25 mouse cellular contexts compared by ENCODE assay signal in genomic region chr1:80652083-80652482, GRCm38 (mm10).
"Had no signal": no experiment of that assay in that cellular context is flagged by ENCODE, and none has a peak within 500 bp of the region (broad histone marks: within the 10 kb centered on the region; RNA-seq: fewer than 3 reads in every experiment).

No protein-coding gene starts in this region.

- H3K27me3 ChIP-seq: heart, embryonic 13.5 days; heart, embryonic 15.5 days; kidney, embryonic 15.5 days; limb, embryonic 12.5 days had no signal

- H3K36me3 ChIP-seq: heart, embryonic 13.5 days; heart, embryonic 15.5 days; kidney, embryonic 15.5 days; limb, embryonic 10.5 days; limb, embryonic 12.5 days had no signal

- ATAC-seq: hindbrain, postnatal 0 days; intestine, embryonic 16.5 days had no signal

- H3K9ac ChIP-seq: heart, embryonic 13.5 days; heart, embryonic 15.5 days; hindbrain, embryonic 14.5 days; kidney, embryonic 15.5 days; limb, embryonic 12.5 days had no signal

- H3K9me3 ChIP-seq: heart, embryonic 13.5 days; heart, embryonic 15.5 days; kidney, embryonic 15.5 days; limb, embryonic 10.5 days; limb, embryonic 12.5 days had no signal

- H3K27ac ChIP-seq: heart, adult 2 months; heart, embryonic 13.5 days; heart, embryonic 15.5 days; hindbrain, embryonic 14.5 days; hindbrain, postnatal 0 days; kidney, embryonic 15.5 days; kidney, postnatal 0 days; layer of hippocampus, adult 2 months; left cerebral cortex, adult 2 months; limb, embryonic 10.5 days; limb, embryonic 12.5 days had no signal

- DNase-seq: gastrocnemius, postnatal 14 days; gastrocnemius, postnatal 36 days; heart, adult 11 months; heart, adult 2 months; heart, postnatal 14 days; heart, postnatal 36 days; kidney, adult 11 months; kidney, adult 2 months; kidney, adult 9 months; kidney, postnatal 14 days; kidney, postnatal 36 days; liver had no signal

- H3K4me3 ChIP-seq: heart, adult 2 months; heart, embryonic 13.5 days; heart, embryonic 15.5 days; kidney, embryonic 15.5 days; layer of hippocampus, adult 2 months; left cerebral cortex, adult 2 months; limb, embryonic 10.5 days; limb, embryonic 12.5 days had no signal

- H3K4me1 ChIP-seq: heart, embryonic 13.5 days; heart, embryonic 15.5 days; kidney, embryonic 15.5 days; limb, embryonic 10.5 days; limb, embryonic 12.5 days had no signal

- H3K4me2 ChIP-seq: heart, embryonic 11.5 days; heart, embryonic 13.5 days; heart, embryonic 15.5 days; hindbrain, embryonic 14.5 days; kidney, embryonic 15.5 days; limb, embryonic 12.5 days; liver, embryonic 11.5 days had no signal
